Mouse (Mus musculus) lung, postnatal 10 days (tissue): ENCODE results near the gene Usp5.
A peak's percentile ranks its signal among the peaks of the same experiment; 100 is the strongest.

Source experiments
- DNase-seq: peaks from one replicate; pipeline ENCODE4 v3.0.0; 2021

Usp5 gene

DNA sequence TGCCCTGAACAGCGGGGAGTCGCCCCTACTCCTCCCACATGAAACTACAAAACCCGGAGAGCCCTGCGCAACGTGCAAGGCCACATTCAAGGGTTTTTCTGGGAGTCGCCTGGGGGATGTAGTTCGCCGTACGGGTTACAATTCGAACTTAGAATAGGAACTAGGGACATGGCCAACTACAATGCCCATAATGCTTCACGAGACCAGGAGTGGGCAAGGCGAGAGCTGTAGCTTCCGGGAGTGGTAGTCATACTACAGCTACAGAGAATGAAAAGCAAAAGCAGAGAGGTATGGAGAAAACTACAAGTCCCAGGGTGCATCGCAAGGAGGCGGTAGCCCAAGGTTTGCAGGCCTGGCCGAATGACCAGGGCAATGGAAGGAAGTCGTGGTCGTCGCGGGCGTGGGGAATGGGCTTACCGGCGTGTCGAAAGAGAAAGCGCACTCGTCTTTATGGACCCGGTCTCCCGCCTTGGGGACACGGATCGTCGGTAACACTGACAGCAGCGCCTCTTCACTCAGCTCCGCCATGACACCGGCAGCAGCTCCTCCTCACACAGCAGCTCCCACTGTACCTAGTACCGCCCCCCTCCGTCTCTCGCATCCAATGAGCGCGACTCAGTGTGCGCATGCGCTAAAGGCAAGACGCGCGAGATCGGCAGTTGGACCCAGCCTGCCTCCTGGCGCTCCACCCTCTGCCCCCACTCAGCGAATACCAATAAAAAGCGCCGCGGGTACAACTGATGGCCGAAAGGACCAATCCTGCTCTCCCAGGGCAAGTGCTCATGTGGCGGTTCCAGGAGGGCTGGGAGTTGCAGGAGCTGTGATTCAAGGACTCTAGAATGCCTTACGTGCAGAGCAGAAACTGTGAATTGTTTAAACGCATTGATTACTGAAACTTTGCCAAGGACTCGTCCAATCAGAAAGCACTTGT is at the start of gene Usp5, which contains the start of gene Cdca3:
Gene Usp5, minus strand, starts transcription at position 617 of the 931 bp plus-strand sequence.
Gene Cdca3, plus strand, starts transcription at position 680 of the 931 bp plus-strand sequence.
- peak; percentile 100 for DNase-seq

DNA sequence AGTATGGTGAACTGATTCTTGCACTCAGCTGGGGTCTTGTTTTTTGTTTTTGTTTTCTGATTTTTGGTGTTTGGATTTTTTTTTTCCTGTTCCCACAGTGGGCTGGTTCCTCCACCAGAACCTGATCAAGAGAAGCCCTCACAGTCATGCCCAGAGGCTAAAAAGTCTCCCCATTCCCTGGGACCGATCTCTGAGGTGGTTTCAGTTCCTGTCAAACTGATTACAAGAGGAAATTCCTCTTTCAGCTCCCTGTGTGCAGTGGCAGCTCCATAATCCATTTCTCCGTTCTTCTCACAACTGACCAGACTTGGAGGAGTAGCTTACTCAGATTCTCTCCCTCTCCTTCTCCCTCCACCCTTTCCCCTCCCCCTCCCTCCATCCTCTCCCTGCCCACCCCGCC is 45.1 kb upstream of the Usp5 start:
- DNase-seq = no peak

DNA sequence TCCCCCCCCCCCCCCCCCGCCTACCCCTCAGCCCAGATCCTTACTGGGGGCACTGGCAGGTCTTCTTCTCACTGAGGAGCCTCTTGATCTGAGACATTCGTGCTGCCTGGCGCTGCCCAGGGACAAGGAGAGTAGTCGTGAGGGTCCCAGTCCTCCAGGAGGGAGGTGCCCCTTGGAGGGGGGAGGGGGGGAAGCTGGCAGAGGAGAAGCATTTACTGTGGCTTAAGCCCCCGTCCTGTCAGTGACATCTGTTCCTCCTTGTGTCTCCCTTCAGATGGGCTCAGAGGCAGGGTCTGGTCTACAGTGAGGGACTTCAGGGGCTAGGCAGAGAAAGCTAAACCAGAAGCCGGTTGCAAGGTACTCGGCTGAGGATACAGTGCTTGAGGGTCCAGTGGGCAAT is 37.3 kb upstream of the Usp5 start:
- no peak for DNase-seq

DNA sequence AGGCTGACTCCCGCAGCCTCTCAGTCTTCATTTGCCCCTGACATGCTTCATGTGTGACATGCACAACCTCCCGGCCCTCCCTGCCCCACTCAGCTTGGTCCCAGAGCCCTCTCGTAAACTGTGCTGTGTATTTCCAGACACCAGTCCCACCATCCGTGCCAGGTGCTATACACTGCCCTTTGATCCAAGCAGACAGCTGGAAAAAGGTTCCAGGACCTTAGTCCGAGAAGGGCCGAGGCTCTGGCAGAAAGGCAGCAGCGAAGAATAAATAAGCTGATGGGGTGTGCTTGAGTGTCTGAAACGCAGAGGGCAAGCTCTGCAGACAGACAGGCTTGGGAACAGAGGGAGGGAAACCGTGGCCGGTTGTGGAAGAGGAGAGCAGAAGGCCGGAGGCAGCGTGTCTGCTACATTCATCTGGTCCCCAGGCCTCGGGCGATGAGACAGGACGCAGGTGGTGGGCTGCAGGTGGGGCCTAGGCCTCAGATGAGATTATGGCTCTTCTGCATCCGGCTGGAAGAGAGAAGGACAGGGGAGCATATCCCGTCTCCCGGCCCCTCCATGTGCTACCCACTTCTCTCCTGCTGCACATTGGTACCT is 36.6 kb upstream of the Usp5 start:
- DNase-seq = no peak

DNA sequence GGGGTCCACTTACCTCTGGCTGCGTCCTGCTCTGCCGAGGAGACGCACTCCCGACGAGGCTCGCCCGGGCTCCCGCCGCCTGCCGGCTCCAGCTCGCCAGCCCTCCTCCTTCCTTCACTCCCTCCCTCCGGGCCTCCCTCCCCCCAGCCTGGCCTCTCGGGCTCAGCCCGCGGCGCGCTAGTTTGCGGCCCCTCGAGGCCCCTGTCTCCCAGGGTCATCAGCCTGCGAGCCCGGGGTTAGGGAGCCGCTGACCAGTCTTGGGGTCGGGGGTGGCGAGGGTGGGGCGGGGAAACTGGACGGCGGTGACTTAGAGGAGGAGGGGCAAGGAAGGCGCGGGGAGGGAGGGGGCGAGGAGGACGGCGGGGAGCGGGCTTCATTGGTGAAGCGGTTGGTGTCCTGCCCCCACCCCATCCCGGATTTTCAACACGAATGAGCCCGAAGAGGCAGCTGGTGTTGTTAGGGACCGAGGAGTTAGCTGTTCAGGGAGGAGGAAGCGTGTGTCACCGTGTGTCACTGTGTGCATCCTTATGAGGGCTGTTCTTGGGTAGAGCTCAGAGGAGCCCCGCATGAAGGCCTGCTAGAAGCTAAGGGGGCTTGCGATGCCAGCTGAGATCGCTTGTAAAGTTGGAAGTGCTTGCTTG is 34.5 kb upstream of the Usp5 start, which contains the start of gene Gpr162:
Gene Gpr162, minus strand, starts transcription at position 326 of the 641 bp plus-strand sequence.
- DNase-seq = peak; percentile 77

DNA sequence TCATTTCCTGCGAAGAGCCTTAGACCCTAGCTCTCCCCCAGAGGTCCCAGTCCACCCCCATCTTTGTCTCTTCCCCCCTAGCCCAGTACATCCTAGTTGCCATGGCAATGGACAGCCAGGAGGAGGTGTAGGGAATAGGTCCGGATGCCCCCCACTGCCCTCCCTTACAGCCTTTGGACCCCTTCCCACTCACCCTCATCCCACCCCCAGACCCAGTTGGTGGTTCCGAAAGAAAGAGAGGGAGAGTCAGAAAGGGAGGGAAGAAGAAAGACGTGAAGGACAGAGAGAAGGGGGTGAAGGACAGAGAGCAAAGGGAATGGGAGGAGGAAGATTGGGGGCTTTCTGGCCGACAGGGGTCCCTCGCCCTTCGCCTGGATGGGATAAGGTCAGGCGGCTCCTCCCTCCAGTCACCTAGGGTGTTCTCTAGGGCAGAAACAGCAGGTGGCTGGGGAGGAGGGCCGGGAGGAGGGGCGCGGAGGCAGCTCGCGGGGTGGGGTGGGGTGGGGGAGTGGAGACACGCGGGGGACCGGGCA is 33.9 kb upstream of the Usp5 start:
- no peak for DNase-seq

DNA sequence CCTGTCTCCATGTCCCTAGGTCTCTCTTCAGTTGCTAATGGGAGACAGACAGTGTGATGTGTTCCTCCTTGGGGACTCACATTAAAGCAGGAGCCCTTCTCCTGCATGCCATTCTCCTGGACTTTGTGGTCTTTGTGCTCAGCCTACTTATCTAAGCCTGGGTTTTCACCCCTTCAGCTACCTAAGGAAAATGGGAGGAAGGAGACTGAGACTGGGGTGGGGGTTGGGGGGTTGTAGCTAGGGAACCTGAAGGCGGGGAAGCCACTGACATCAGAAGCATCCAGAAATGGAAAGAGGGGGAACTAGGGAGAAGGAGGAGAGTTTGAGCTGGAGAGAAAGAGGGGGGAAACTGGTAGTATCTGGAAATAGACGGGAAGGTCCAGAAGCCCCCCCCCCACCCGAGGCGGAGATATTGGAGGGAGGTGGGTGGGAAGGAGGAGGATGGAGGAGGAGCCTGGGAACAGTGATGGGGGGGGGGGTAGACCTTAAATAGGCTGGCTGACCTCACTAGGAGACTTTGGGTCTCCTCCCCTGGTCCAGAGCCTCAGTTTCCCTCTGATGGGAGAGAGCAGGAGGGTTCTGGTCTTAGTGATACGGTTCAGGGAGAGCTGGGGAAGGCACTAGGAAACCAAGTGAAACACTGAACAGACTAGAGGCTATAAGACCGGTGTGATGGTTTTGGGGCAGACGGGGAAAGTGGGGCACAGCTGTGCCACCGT is 33.3 kb upstream of the Usp5 start:
- DNase-seq = no peak

DNA sequence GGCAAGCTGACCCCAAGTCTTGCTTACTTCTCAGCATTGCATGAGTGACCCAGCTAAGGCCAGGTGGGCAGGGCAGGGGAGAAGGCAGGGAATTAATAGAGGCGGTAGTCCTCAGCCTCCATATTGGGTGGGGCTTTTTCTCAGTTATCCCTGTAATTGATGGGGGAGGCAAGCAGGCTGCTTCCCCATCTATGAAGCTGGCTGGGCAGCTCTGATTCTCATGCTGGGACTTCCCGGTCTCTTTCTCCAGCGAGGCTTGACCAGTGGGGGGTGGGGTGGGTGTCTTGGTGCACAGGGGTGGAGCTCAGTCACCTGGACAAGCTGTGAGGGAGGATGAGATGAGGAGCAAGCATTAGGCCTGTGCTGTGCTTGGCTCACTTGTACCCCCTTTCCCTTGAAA is 32.5 kb upstream of the Usp5 start:
- no peak for DNase-seq

DNA sequence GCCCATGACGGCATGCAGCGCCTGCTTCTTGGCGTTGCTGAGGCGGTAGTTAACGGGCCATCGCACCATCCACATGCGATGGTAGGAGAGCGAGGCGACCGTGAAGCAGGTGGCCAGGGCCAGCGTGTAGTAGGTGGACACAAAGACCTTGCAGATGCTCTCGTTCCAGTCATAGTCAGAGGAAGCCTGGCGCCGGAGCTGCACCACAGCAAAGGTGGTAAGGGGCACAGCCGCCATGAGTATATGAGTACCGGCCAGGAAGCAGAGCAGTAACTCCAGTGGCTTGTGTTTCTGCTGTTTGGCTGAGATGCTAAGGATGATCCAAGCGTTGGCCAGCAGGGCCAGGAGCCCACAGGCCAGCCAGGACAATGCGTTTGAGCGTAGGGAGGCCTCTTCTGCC is 32.0 kb upstream of the Usp5 start:
- DNase-seq = no peak

DNA sequence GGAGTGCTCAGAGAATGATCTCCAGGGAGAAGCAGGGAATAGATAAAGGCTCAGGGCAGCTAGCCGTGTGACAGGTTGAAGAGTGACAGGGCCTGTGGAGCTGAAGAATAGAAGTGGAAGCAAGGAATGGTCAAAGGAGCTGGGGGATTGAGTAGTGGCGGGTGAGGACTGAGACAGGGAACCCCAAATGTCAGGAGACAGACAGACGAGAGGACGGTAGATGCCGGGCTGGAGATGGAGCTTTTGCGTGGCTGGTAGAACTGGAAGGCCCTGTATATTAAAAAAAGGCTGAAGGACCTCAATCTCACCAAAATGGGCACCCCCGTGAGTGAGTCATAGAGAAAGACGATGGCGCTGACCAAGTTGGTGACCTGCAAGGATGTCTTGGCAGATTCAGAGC is 31.2 kb upstream of the Usp5 start:
- no peak for DNase-seq

DNA sequence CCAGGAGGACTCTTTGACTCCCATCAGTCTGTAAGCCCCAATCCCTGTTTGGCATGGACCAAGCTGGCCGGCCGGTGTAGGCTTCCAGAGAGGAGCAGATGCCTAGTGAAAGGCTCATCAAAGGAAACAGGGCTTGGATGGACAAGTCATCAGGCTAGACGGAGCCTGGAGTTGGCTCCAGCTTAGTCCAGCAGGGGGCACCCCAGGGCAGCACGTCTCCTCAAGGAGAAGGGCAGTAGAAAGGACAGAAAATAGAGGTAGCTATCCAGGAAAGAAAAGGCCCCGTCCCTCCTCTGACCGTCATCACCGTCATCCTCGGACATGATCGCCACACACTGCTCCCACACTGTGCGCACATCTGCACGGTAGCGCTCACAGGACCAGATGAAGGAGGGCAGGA is 30.4 kb upstream of the Usp5 start:
- peak; percentile 93 for DNase-seq

DNA sequence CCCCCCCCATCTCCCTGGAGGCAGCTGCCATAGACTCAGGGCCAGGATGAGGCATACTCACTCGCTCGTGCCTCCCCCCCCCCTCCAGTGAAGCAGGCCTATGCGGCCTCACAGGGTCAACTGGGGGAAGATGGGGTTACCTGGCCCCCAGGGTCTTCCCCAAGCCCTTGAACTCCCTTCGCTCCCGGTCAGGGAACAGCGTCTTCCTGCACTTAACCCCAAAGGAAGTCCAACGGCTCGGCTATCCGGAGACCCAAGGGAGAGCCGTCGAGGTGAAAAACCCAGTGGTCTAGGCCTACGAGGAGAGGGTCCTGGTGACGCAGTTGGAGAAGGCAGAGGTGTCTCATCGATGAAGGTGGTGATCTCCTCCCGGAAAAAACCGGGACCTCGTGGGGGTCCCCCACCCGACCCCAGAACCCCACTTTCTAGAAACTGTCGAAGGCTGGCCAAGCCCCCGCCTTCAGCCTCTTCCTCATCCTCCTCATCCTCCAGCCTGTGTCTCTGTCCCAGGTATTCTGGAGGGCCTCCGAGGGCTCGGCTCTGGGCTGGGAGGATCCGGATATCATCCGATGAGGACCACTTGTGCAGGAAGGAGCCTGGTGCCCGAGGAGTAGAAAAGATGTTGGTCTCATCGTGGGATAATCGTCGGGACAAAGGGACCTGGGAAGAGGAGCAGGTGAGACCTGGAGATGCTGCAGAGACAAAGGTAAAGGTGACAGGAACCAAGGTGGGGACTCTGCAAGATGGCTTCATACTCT is 29.5 kb upstream of the Usp5 start:
- no peak for DNase-seq

DNA sequence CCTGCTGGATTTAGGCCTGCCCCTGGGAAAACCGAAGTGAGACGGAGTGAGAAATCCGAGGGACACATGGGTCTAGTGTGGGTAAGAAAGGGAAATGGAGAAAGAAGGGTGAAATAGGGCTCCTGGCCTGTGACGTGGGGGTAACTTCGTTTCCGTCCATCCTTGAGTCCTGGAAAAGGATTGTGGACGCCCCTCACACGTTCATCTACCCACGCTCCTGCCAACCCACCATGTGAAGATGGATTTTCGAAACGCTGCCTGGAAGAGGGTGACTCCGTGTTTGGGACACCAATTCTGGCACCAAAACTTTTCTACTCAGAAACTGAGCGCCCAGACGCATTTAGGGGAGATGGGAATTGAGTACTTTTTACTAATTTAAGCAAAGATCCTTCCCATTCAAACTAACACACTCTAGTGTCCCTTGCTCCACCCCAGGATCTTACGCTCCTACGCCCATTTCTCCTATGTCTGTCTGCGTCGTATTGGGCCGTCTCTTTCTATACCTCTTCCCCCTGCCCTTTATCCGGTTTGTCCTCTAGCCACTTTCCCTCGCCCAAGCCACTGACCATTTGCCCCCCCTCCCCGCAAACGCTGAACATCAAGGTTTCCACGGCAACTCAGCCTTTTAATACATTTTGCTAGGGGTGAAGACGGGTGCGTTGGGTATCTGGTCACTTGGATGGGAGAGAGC is 28.7 kb upstream of the Usp5 start:
- DNase-seq = no peak

DNA sequence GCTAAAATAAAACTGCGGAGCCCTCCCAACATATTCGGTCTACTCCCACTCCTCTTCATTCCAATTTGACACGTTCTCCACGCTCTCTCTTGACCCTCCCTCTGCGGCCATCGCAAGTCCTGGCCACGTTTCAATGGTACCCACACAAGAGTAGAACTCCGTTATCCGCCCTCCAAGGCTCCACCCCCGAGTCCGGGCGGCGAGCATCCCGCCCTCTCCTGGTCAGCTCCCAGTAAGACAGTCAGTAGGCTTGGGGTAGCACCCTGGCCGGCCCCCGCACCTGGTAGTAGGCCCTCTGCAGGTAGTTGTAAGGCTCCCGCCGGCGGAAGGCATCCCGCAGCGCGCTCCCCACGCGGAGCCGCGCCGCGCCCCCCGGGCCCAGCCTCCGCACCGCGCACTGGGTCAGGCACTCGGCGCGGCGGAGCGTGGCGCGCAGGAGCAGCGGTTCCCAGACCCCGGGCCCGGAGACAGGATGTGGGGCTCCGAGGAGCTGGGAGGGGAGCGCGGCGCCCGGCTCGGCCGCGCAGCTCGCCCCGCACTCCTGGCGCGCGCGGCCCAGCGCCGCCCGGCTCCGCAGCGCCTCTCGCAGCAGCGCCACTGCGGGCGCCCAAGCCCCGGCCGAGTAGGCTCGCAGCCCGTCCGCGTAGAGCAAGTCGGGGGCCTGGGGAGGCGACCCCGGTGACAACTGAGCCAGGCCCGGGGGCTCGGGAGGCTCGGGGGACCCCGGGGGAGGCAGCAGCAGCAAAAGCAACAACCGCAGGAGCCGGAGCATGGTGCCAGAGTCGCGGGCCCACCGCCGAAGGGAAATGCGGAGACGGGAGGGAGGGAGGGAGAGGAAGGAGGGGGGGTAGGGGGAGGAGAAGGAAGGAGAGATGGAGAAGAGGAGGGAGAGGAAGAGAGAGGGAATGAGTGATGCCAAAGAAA is 27.9 kb upstream of the Usp5 start, which contains the start of gene P3h3:
Gene P3h3, minus strand, starts transcription at position 837 of the 924 bp plus-strand sequence.
- DNase-seq = peak; percentile 90

DNA sequence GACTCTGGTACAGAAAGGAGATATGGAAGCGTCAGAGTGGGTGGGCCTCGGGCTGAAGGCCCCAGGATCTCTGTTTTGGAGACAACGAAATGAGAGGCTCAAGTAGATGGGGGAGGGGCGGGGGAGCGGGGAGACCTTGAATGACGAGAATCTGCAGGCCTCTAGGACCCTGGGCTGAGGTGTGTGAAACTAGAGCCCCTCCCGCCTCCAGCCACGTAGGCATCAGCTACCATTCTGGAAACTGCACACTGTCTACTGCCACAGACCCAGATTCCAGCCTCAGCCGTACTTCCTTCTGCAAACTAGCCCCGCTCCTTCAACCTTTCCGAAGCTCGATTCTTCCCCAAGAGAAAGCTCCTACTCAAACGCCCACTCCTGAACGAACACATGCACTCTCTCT is 27.0 kb upstream of the Usp5 start:
- DNase-seq = no peak

DNA sequence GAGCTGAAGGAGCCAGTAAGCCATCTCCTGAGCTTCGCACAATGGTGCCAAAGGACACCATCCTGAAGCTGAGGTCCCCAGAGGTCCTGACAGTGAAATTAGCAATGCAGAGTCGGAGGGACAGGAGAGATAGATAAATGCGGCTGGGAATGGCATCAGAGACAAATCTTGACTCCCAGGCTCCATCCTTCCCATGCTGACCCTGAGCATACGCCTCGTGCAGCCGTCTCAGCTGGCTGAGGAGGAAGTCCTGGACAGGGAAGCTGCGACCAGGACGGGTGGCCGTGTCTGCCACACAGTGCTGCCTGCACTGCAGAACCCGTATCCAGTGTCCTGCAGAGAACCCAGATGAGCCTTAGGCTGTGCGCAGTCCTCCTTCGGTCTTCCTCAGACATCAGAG is 25.4 kb upstream of the Usp5 start:
- DNase-seq = no peak

DNA sequence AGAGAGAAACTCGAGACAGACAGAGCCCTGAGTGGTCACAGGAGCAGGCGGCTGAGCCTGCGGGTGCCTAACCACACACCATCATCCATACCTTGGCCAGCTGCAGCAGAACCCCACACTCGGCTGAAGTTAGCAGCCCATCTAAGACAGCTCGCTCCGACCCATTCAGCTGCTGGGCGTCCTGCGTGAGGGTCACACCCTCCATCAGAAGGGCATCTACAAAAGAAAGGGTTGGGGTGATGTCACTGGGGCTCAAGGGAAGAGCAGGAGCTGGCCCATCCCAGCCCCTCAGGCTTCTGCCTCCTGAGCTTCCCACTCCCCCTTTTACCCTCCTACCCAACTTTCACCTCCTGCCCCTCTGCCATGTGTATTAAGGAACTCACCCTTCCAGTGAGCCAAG is 21.3 kb upstream of the Usp5 start:
- no peak for DNase-seq

DNA sequence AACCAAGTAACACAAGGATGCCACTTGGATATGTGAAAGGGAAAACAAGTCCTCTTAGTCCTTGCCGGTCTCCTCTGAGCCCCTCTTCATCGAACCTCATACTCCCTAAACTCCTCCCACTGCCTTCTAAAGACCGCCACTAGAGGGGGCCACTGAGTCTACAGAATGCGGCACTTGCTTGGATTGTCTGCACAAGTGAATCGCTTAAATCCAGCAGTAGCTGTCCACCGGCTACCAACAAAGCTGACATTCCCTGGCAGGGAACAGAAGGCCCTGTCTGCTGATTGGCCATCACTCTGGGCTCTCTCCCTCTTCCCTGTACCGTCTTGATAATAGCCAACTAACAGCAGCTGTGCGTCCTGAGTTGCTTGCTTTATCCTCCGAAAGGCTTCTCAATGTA is 18.0 kb upstream of the Usp5 start:
- peak; percentile 96 for DNase-seq

DNA sequence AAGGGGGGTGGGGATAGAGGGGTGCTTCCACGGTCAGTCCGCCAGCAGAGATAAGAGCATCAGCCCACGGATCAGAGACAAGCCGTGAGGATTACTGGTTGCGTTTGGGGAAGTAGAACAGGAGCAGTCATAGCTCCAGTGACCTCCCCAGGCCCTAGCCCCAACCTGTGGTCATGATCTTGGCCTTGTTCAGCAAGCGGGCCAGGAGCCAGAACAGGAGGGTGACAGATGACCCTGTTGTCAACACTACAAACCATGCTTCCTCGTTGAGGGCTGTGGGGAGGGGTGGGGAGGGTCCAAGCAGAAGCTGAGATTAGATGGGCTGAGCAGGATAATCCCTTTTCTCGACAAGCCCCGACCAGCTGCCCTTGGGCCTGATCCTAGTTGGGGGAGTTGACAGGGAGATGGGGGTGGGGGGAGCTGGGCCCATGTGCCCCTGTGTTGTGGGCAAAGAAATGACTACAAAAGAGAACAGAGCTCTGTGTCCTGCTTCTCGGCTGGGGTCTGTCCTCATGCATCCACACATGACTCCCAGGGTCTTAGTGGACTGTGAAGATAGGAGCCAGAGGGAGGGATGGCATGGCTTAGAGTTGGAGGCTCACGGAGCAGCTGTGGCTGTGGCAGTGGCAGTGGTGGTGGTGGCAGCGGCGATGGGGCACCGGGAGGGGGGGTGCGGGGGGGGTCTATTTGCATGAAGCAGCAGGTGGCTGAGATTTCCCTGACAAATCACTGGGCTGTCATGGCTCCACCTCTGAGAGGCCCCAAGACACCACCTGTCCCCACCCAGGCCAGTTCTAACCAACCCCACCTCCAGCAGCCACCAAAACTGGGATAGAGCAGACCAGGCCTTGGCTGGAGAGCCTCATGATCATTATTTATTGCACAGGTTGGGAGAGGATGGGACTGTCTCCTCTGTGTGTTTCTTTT is 11.2 kb upstream of the Usp5 start, which contains the start of gene Gnb3:
Gene Gnb3, minus strand, starts transcription at position 35 of the 927 bp plus-strand sequence.
- DNase-seq = no peak
